Mouse (Mus musculus) neural tube, embryonic 12.5 days (tissue): ENCODE data around the gene Pamr1. TPM values are rescaled to one million over a fixed set of nuclear protein-coding genes. Genes with fewer than 3 reads are reported as not detected.
A peak's percentile ranks its signal among the peaks of the same experiment; 100 is the strongest.

ENCODE experiments used
- ATAC-seq: fragments of 200-750 bp; cut with Nextera tagmentation; 2 replicates; pipeline ENCODE4 v1.8.0; 2017; ENCODE audit warnings: low read depth, mild to moderate bottlenecking, moderate TSS enrichment, moderate library complexity; ENCODE audit not compliant: low FRiP score
- H3K27ac ChIP-seq: fragments of 300-500 bp; sonication (generic); 2 replicates; pipeline ENCODE4 v1.5.1; 2016
- H3K27me3 ChIP-seq: fragments of 300-500 bp; sonication (generic); replicated peaks from 2 replicates; pipeline ENCODE4 v1.6.1; 2016; ENCODE audit warnings: mild to moderate bottlenecking
- H3K36me3 ChIP-seq: fragments of 300-500 bp; sonication (generic); 2 replicates; pipeline ENCODE4 v1.6.1; 2016; ENCODE audit warnings: mild to moderate bottlenecking
- H3K4me1 ChIP-seq: fragments of 300-500 bp; sonication (generic); 2 replicates; pipeline ENCODE4 v1.6.1; 2016
- H3K4me2 ChIP-seq: fragments of 300-500 bp; sonication (generic); replicated peaks from 2 replicates; pipeline ENCODE4 v1.6.1; 2016; ENCODE audit warnings: mild to moderate bottlenecking
- H3K4me3 ChIP-seq: fragments of 300-500 bp; sonication (generic); 2 replicates; pipeline ENCODE4 v1.5.1; 2016
- H3K9ac ChIP-seq: fragments of 300-500 bp; sonication (generic); 2 replicates; pipeline ENCODE4 v1.6.1; 2016; ENCODE audit warnings: mild to moderate bottlenecking
- H3K9me3 ChIP-seq: fragments of 300-500 bp; sonication (generic); 2 replicates; pipeline ENCODE4 v1.6.1; 2016; ENCODE audit warnings: mild to moderate bottlenecking
- WGBS: fragments of 180-500 bp; shearing (Covaris S2); methylation state at CpG from one replicate; pipeline ENCODE4 v1.1.7; 2016; 5-methylcytosine and 5-hydroxymethylcytosine counted together
- polyA plus RNA-seq: library from polyadenylated mRNA; unstranded; fragments of >200 nt; fragmentation: Nextera tagmentation; extraction: Ambion mirVana; gene quantifications from 2 replicates; pipeline ENCODE4 v1.2.1, GENCODE M21; 2016

The Pamr1 gene
- polyA plus RNA-seq = 5.2 TPM in 2 replicates

DNA sequence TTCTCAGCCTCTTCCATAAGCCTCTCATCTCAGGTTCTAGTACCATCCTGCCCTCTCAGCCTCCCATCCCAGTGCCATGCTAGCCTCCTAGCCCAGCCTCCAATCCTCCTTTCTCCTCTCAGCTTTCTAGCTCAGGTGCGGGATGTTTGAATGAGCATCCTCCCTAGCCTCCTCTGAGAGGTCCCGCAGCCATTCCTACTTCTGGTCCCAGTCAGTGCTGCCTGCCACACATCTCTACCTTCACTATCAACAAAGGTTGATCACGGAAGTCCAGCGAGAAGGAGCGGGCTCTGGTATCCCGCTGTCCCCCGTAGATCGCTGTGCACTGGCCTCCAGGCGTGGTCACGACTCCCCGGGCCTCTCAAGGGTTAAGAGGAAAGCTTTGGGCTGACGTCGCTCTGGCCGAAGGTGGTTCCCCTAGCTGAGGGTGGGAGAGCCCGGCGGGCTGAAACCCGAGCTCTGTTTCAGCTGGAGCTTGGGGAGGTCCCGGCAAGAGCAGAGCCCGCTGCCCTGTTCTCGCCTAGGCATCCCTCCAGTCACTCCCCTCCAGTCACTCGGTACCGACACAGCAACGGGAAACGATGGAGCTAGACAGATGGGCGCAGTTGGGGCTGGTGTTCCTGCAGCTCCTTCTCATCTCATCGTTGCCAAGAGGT lies at the start of gene Pamr1:
Pamr1 (plus strand) TSS at position 402 of the 656 bp plus-strand sequence.
- 0 out of 2 replicates have a peak, but pooled peaks cover 4% of the 10 kb centered on the region for H3K4me1 ChIP-seq
- peak within 1 kb of the TSS; percentile 34 for H3K4me3 ChIP-seq
- H3K36me3 ChIP-seq = no peaks in the 10 kb centered on the region
- WGBS = 3% methylated on average over 26 of the region's 26 CpGs
- H3K27ac ChIP-seq = no peak within 1 kb of the TSS
- peak; percentile 77 for ATAC-seq
- peak within 1 kb of the TSS; percentile 69 for H3K4me2 ChIP-seq
- H3K27me3 ChIP-seq = peaks cover 16% of the 10 kb centered on the region; the same call in 1 of the 2 replicates
- peak within 1 kb of the TSS; percentile 46 for H3K9ac ChIP-seq
- H3K9me3 ChIP-seq = no peaks in the 10 kb centered on the region

DNA sequence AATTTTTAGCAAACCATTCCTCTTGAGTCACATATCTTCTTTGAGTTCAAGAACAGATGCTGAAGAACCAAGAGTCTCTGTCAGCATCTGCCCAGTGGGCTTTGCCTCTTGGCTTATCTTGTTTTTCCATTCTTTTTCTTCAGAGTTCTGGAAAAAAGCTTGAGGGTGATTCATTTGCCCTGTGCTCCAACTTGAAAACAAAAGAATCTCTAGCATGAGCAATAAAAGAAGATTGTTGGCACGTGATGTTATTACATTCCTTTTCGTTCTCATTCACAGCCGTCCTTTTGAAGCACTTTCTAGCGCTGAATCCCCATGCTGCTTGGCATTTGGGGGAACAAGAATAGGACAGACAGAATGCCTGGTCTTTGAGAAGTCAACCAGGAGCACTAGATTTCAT lies 42.2 kb upstream of the Pamr1 start:
- Histone ChIP-seq H3K4me1 (no peaks in the 10 kb centered on the region), H3K9me3 (no peaks in the 10 kb centered on the region), H3K27ac (no peak overlapping the region), H3K4me2 (no peak overlapping the region), H3K9ac (no peak overlapping the region), H3K27me3 (no peaks in the 10 kb centered on the region), H3K36me3 (no peaks in the 10 kb centered on the region), H3K4me3 (no peak overlapping the region)
- 26% methylated on average over 4 of the region's 4 CpGs for WGBS
- ATAC-seq = no peak

DNA sequence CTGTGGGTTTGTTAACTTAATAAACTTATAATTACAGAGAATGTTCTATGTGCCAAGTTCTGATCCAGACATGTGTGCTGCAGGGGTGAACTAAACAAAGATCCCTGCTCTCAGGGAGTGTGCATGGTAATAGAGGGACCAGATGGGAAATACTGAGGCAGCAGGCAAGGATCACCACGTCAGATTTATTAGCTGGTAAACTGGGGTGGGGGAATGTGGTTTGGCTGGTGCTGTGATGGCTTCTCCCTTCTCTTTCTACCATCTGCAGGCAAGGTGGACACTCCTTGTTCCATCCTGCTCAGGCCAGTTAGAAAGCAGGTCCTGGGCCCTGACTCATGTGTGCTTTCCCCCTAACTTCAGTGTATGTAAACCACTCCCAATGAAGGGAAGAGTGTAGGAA lies 41.7 kb upstream of the Pamr1 start:
- no peaks in the 10 kb centered on the region for H3K36me3 ChIP-seq
- no peaks in the 10 kb centered on the region for H3K27me3 ChIP-seq
- no peak for ATAC-seq
- H3K4me1 ChIP-seq = no peaks in the 10 kb centered on the region
- no peak overlapping the region for H3K4me2 ChIP-seq
- H3K9me3 ChIP-seq = 0 out of 2 replicates have a peak, but pooled peaks cover 5% of the 10 kb centered on the region
- 42% methylated on average over 1 of the region's 1 CpGs for WGBS
- no peak overlapping the region for H3K9ac ChIP-seq
- H3K4me3 ChIP-seq = no peak overlapping the region
- H3K27ac ChIP-seq = no peak overlapping the region

DNA sequence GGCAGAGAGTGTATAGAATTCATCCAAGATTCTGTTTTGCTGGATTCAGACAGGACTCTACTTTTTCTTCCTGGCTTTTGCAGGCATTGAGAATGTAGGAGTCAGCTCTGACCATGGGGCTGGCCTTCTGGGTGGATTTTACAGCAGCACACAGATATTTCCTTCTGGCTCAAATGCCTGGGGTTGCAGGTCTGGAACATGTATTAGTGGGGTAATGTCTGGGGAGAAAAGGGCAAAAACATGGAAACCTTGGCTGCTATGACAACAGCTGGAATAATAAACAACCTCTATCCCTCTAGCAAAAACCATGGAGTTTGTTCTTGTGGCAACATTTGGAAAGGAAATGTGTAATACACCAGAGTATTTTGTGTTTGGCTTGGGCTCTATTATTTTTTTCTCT lies 29.9 kb upstream of the Pamr1 start:
- no peaks in the 10 kb centered on the region for H3K4me1 ChIP-seq
- H3K27ac ChIP-seq = no peak overlapping the region
- no peak overlapping the region for H3K4me2 ChIP-seq
- no peak overlapping the region for H3K9ac ChIP-seq
- no peak for ATAC-seq
- no peaks in the 10 kb centered on the region for H3K36me3 ChIP-seq
- H3K9me3 ChIP-seq = no peaks in the 10 kb centered on the region
- no peaks in the 10 kb centered on the region for H3K27me3 ChIP-seq
- no peak overlapping the region for H3K4me3 ChIP-seq

DNA sequence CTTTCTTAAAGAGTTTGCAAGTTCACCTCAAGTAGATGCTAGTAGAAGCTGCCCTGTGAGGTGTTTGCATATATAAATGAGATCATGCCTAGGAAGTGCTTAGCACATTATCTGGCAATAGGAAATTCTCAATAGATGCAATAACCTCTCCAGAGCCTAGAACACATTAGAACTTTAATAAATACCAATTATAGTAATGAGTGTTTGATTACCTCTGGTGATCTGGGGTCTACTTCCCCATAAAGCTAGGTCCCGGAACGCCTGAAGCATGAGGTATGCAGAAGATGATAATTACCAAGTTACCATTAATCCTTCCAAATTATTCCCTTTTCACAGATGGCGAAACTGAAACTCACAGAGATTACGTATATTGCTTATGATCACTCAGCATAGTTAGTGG lies 22.2 kb upstream of the Pamr1 start:
- no peaks in the 10 kb centered on the region for H3K4me1 ChIP-seq
- 84% methylated on average over 4 of the region's 4 CpGs for WGBS
- no peaks in the 10 kb centered on the region for H3K9me3 ChIP-seq
- no peak overlapping the region for H3K9ac ChIP-seq
- no peaks in the 10 kb centered on the region for H3K27me3 ChIP-seq
- ATAC-seq = no peak
- H3K36me3 ChIP-seq = no peaks in the 10 kb centered on the region
- no peak overlapping the region for H3K27ac ChIP-seq
- H3K4me3 ChIP-seq = no peak overlapping the region
- H3K4me2 ChIP-seq = no peak overlapping the region

DNA sequence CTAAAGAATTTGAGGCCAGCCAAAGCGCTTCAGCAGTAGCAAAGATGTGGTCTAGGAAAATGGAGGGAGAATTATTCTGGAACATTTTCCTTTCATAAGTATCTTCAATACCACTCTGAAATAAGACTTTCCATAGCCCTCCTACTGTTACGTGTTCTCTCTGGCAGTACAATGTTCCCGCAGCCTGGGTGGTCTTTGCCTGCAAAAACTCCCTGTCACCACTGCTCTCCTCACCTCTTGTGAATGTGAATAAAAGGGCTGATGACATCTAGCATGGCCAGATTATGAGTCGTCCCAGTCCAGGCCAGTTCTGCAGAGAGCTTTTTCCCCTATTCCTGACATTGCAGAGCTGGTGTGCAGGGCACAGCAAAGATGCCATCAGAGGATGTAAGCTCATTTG lies 16.4 kb upstream of the Pamr1 start:
- Histone ChIP-seq H3K9me3 (no peaks in the 10 kb centered on the region), H3K36me3 (no peaks in the 10 kb centered on the region), H3K4me2 (no peak overlapping the region), H3K27ac (no peak overlapping the region), H3K27me3 (no peaks in the 10 kb centered on the region), H3K4me3 (no peak overlapping the region), H3K9ac (no peak overlapping the region), H3K4me1 (no peaks in the 10 kb centered on the region)
- ATAC-seq = no peak
- 76% methylated on average over 4 of the region's 4 CpGs for WGBS

DNA sequence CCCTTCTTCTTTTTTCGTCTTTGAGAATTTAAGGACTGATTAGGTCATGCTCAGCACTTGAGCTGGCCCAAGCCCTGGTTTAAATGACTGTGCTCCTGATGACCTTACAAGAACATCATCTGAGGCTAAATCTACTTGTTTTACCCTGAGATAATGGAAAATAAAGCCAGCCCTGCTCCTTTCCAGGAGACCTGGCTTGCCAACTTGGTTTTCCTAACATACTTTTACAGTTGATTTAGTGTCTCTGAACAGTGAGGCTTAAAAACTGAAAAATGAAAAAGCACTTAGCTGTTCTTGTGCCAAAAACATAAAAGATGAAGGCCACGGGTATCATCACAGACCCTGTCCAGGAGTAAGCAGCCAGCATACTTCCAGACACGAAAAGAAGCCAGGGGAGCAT lies 13.0 kb upstream of the Pamr1 start:
- Histone ChIP-seq H3K4me3 (no peak overlapping the region), H3K27ac (no peak overlapping the region), H3K36me3 (no peaks in the 10 kb centered on the region), H3K9ac (no peak overlapping the region), H3K27me3 (no peaks in the 10 kb centered on the region), H3K4me2 (no peak overlapping the region), H3K4me1 (peaks cover 3% of the 10 kb centered on the region; the same call in 1 of the 2 replicates), H3K9me3 (no peaks in the 10 kb centered on the region)
- 79% methylated on average over 3 of the region's 3 CpGs for WGBS
- no peak for ATAC-seq

DNA sequence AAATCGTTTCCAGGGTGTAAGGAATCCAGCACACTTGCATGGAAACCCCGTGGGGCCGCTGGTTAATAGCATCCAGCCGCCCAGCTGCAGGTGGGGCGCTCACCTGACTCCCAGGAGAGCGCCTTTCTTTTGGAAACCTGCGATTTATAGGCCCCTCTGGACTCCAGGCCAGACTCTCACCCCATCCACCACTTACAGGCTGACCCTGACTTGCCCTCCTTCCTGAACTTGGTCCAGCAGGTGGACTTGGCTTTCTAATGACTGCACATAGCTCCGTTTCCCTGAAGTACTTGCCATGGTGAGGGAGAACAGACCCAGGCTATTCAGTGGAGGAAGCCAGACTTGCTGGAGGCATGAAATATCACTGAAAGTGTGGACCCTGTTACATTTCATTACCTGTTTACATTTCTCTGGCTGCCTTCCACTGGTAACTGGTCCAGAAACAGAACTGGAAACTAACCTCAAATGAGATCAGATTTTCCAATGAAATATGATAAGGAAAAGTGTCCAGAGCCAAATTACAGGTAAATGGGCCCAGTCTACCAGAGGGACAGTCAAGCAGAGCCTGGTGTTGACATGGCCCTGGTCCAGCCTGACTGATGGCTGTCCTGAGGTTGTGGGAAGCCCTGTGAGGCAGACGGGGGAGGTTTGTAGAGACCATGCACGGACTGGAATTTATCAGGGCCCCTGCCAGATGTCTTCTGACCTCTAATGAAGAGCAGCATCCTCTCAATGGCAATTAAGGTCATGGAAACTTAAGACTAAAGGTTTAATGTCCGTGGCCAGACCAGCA lies 9.2 kb upstream of the Pamr1 start:
- Histone ChIP-seq H3K4me3 (no peak overlapping the region), H3K27ac (no peak overlapping the region), H3K9ac (no peak overlapping the region), H3K36me3 (no peaks in the 10 kb centered on the region), H3K9me3 (no peaks in the 10 kb centered on the region), H3K27me3 (no peaks in the 10 kb centered on the region), H3K4me2 (no peak overlapping the region), H3K4me1 (peaks cover 3% of the 10 kb centered on the region; the same call in 1 of the 2 replicates)
- WGBS = 46% methylated on average over 11 of the region's 11 CpGs
- ATAC-seq = no peak

DNA sequence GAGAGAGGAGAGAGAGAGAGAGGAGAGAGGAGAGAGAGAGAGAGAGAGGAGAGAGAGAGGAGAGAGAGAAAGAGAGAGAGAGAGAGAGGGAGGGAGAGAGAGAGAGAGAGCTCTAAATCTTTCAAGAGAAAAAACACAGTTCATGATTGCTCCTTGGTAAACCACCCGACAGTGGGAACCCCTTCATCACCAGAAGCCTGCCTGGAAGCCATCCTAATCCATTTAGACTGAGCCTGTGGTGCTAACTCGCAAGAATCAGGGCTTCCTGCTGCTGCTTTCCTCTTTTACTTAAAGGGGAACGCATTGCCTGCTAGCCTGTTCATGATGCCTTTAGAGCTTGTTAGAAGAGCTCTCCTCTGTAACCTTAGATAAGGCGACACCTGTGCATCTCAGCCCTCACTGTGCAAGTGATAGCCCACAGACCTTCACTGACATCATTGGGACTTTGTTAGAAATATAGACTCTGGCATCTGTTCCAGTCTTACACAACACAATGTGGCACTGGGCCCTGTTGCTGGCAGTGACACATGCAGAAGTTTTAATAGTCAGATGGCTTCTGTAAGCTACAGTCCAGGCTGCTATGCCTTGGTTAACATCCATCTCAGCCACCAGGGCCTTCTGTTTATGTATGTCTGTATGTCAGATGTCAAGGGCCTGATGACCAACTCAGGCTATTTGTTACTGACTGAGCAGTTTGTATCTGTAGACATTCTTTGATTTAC lies 8.2 kb upstream of the Pamr1 start:
- H3K4me1 ChIP-seq = peaks cover 3% of the 10 kb centered on the region; the same call in 1 of the 2 replicates
- no peak overlapping the region for H3K4me2 ChIP-seq
- H3K36me3 ChIP-seq = no peaks in the 10 kb centered on the region
- 45% methylated on average over 4 of the region's 4 CpGs for WGBS
- H3K9ac ChIP-seq = no peak overlapping the region
- no peaks in the 10 kb centered on the region for H3K27me3 ChIP-seq
- H3K9me3 ChIP-seq = no peaks in the 10 kb centered on the region
- H3K4me3 ChIP-seq = no peak overlapping the region
- no peak for ATAC-seq
- no peak overlapping the region for H3K27ac ChIP-seq

DNA sequence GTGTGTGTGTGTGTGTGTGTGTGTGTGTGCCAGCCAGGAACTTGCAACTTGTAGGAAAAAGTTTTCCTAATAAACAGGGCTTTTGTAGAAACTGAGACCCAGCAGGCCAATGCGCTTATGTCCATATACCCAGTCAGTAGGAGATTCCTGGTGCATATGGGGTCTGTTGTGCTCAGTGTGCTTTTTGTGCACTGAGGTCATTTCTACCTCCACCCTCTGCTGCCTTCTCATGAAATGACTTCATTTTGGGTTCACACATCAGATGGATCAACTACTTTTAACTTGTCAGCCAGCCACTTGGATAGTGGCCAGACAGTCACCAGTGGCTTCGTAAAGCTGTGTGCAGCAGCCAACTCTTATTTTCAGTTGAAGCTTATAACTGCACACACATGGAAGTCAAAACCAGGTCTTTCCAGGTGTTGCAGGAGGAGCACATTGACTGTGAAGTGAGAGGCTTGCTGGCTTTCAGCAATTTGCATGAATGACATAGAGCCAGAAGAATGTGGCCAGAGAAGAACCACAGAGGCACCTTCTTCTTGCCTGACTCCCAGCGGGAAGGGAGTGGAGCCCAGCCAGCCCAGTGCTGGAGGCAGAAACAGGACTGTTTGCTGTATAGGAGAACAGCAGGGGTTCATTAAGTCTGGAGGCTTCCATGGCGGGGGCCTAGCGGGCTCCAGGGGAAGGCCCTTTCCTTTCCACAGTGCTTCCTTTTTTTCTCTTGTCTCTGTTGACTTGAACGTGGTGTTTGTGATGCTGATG lies 5.7 kb upstream of the Pamr1 start:
- H3K4me1 ChIP-seq = peaks cover 3% of the 10 kb centered on the region; the same call in 1 of the 2 replicates
- H3K27ac ChIP-seq = no peak overlapping the region
- no peaks in the 10 kb centered on the region for H3K36me3 ChIP-seq
- H3K4me2 ChIP-seq = no peak overlapping the region
- no peak overlapping the region for H3K9ac ChIP-seq
- no peaks in the 10 kb centered on the region; the same call in 1 of the 2 replicates for H3K27me3 ChIP-seq
- H3K4me3 ChIP-seq = no peak overlapping the region
- H3K9me3 ChIP-seq = no peaks in the 10 kb centered on the region
- ATAC-seq = no peak
- WGBS = 41% methylated on average over 6 of the region's 6 CpGs

DNA sequence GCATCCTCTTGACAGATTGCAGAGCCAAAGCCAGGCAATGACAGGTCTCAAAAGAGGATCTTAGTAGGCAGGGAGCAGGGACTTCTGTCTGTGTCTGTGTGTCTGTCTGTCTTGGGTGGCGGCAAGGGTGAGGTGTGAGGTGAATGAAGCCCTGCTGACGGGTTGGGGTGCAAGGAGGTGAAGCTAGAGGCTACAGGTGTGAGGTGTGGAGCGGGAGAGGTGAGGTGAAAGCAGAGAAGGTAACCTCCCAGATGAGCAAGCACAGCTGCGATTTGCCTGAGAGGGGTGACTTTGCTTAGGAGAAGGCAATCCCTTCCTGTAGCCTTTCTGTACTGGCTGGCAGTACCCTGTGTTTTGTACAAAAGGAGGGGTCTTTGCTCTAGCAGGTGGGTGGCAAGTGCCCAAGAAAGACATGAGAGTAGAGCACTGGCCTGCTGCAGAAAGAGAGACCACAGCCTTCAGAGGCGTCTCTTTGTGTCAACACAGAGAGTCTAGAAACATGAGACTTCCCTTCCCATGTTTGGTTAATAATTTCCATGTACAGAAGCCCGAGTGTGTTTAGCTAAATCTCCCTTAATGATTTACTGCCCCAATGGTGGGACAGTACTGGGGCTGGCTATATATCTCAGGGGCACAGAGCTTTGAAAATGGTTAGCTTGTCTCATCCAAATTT lies 1.2 kb downstream of the Pamr1 start:
- 0 out of 2 replicates have a peak, but pooled peaks cover 4% of the 10 kb centered on the region for H3K4me1 ChIP-seq
- no peaks in the 10 kb centered on the region for H3K36me3 ChIP-seq
- WGBS = 41% methylated on average over 6 of the region's 6 CpGs
- no peak for ATAC-seq
- H3K9me3 ChIP-seq = no peaks in the 10 kb centered on the region
- 0 out of 2 replicates have a peak overlapping the region, but pooled peaks have one; percentile 69 for H3K4me2 ChIP-seq
- H3K27me3 ChIP-seq = peaks cover 16% of the 10 kb centered on the region; the same call in 1 of the 2 replicates
- H3K9ac ChIP-seq = no peak overlapping the region
- no peak overlapping the region for H3K27ac ChIP-seq
- H3K4me3 ChIP-seq = no peak overlapping the region
